Mouse (Mus musculus): ENCODE data around the gene Btg1. TPM values are rescaled to one million over a fixed set of nuclear protein-coding genes. Genes with fewer than 3 reads are reported as not detected.

Btg1 gene
- polyA plus RNA-seq, 1 experiment from 2014 or later, result 37.3 TPM

DNA sequence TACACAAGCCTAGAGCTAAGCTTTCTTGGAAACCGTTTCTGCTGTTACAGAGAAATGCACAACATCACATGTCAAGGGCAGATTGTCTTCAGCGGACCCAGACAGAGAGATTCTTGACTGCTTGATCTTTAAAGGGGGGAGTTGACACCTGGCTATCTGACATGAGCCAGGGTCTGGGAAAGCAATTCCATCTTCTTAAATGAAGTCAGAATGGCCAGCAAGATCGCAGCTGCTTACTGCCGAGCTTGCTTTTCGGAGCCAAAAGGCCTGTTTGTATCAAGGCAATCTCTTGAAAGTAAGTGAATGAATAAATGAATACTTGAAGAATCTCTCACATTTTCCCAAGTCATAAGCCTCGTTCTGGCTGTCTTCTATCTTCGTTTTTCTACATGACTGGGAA is 36.6 kb upstream of the Btg1 start:
- H3K27ac ChIP-seq (ENCODE audit: low read depth), result no peak overlapping the region
- no peak overlapping the region for H3K9ac ChIP-seq (replicated peaks)
- DNase-seq (no peak), ATAC-seq (no peak)
- no peak overlapping the region for H3K4me3 ChIP-seq (ENCODE audit: low read depth, low read length)
- 80% methylated on average over 7 of the region's 7 CpGs for WGBS (ENCODE audit: insufficient replicate concordance)
- H3K27me3 ChIP-seq (ENCODE audit: insufficient read depth, low read length), result no peaks in the 10 kb centered on the region
- TF ChIP-seq EP300 (IDR thresholded peaks at IDR 0.05; ENCODE audit: low read depth), result no peak
- TF ChIP-seq CTCF (IDR thresholded peaks at IDR 0.05; ENCODE audit: low read depth), result no peak
- H3K36me3 ChIP-seq (replicated peaks; ENCODE audit: insufficient read depth, low read length), result no peaks in the 10 kb centered on the region
- no peak overlapping the region for H3K4me2 ChIP-seq (ENCODE audit: low read depth, low read length)
- H3K4me1 ChIP-seq (ENCODE audit: insufficient read depth), result no peaks in the 10 kb centered on the region
- H3K9me3 ChIP-seq (ENCODE audit: low read length), result no peaks in the 10 kb centered on the region

DNA sequence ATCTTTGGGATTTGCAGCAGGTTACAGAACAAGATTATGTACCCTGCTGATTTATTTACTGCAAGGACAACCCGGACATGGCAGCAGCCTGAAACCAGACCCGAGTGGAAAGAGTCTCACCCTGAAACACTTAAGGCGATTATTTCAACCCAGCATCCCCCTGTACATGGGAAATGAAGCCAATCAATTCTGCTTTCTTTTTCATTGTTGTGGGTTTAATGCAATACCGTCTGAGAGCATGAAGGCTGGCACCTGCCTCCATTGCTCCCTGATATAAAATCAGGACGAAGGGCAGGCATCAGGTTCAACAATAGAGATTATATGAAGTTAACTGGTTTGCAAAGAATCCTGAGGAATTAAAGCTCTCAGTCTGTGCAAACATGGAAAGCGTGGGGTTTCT is 35.6 kb upstream of the Btg1 start:
- no peak for DNase-seq
- Histone ChIP-seq H3K4me2 (ENCODE audit: low read depth, low read length) (no peak overlapping the region), H3K9ac (replicated peaks) (no peak overlapping the region), H3K9me3 (ENCODE audit: low read length) (no peaks in the 10 kb centered on the region), H3K4me3 (ENCODE audit: low read depth, low read length) (no peak overlapping the region), H3K4me1 (ENCODE audit: insufficient read depth) (no peaks in the 10 kb centered on the region), H3K27me3 (ENCODE audit: insufficient read depth, low read length) (no peaks in the 10 kb centered on the region), H3K36me3 (replicated peaks; ENCODE audit: insufficient read depth, low read length) (no peaks in the 10 kb centered on the region), H3K27ac (ENCODE audit: low read depth) (no peak overlapping the region)
- no peak for ATAC-seq
- no peak for TF ChIP-seq EP300 (IDR thresholded peaks at IDR 0.05; ENCODE audit: low read depth)
- TF ChIP-seq CTCF (IDR thresholded peaks at IDR 0.05; ENCODE audit: low read depth), result no peak
- WGBS (ENCODE audit: insufficient replicate concordance), result 74% methylated on average over 6 of the region's 6 CpGs

DNA sequence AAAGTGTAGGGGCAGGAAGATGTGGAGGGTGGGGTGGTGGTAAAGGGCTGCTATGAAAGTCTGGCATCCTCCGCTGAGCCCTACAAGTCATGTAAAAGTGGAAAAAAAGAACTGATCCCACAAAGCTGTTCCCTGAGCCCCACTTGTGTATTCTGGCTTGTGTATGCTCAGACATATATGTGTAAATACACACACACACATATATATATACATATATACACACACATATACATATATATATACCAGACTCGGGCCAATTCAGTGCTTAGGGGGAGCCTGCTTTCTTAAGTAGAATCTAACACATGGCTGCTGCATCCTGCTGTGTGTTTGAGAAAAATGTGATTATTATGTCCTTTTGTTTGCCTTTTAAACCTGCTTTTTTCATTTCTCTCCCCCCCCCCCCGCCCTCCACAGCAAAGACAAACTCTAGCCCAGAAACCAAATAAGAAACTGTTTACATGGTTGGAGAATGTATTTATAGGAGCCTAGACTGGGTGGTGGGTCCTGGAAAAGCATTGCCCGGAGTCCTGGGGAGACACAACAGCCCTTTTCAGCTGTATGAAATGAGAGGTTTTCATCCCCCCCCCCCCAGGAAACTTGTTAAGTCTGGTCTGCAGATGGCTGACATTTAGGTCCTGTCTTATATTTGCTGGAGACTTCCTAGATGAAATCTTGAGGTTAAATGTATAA is 30.5 kb upstream of the Btg1 start:
- no peak overlapping the region for H3K9ac ChIP-seq (replicated peaks)
- WGBS (ENCODE audit: insufficient replicate concordance), result 78% methylated on average over 4 of the region's 4 CpGs
- no peak for ATAC-seq

DNA sequence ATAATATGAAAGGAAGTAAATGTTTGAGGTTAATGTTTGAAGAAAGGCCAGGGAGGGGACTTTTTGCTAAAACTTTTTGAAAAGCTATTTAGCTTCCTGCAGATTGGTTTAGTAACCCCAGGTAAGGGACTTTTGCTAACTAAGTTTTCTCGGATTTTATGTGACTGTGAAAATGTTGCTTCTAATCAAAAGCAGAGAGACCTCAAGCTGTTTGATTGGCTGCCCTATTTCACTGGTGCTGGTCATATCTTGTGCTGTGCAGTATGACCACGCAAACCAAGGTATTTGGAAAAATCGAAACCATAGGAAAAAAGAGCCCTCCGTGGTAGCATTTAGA is 30.0 kb upstream of the Btg1 start:
- 74% methylated on average over 4 of the region's 4 CpGs for WGBS (ENCODE audit: insufficient replicate concordance)
- H3K4me2 ChIP-seq (ENCODE audit: low read depth, low read length), result no peak overlapping the region
- no peaks in the 10 kb centered on the region for H3K9me3 ChIP-seq (ENCODE audit: low read length)
- H3K9ac ChIP-seq (replicated peaks), result no peak overlapping the region
- H3K36me3 ChIP-seq (replicated peaks; ENCODE audit: insufficient read depth, low read length), result no peaks in the 10 kb centered on the region
- DNase-seq (no peak), ATAC-seq (no peak)
- H3K27ac ChIP-seq (ENCODE audit: low read depth), result no peak overlapping the region
- H3K4me1 ChIP-seq (ENCODE audit: insufficient read depth), result no peaks in the 10 kb centered on the region
- no peaks in the 10 kb centered on the region for H3K27me3 ChIP-seq (ENCODE audit: insufficient read depth, low read length)
- TF ChIP-seq EP300 (IDR thresholded peaks at IDR 0.05; ENCODE audit: low read depth) (no peak), CTCF (IDR thresholded peaks at IDR 0.05; ENCODE audit: low read depth) (no peak)
- H3K4me3 ChIP-seq (ENCODE audit: low read depth, low read length), result no peak overlapping the region

More for the DNA sequence above, 30.5 kb upstream of the Btg1 start:
- H3K27me3 ChIP-seq (ENCODE audit: insufficient read depth, low read length), result no peaks in the 10 kb centered on the region
- DNase-seq, result no peak
- H3K4me3 ChIP-seq (ENCODE audit: low read depth, low read length), result no peak overlapping the region
- H3K4me2 ChIP-seq (ENCODE audit: low read depth, low read length), result no peak overlapping the region
- no peaks in the 10 kb centered on the region for H3K4me1 ChIP-seq (ENCODE audit: insufficient read depth)
- no peaks in the 10 kb centered on the region for H3K36me3 ChIP-seq (replicated peaks; ENCODE audit: insufficient read depth, low read length)
- H3K9me3 ChIP-seq (ENCODE audit: low read length), result no peaks in the 10 kb centered on the region
- H3K27ac ChIP-seq (ENCODE audit: low read depth), result no peak overlapping the region
- TF ChIP-seq CTCF (IDR thresholded peaks at IDR 0.05; ENCODE audit: low read depth), result no peak
- no peak for TF ChIP-seq EP300 (IDR thresholded peaks at IDR 0.05; ENCODE audit: low read depth)

DNA sequence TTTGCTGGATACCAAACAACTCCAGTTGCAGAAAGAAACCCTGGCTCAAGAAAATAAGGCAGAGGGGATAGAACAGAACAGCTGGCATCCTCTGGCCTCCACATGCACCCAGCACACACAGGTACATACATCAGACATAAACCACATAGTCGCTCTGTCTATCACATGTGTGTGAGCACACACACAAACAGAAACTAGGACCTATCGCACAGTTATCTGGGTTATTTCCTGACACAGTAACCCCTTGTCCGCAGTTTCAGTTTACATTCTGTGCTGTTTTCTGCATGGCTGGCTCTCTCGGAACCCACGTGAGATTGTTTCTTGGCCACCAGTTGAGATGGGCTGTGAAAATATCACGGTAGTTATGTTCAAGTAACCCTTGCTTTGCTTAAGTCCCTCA is 28.6 kb upstream of the Btg1 start:
- WGBS (ENCODE audit: insufficient replicate concordance), result 64% methylated on average over 6 of the region's 6 CpGs
- Histone ChIP-seq H3K4me1 (ENCODE audit: insufficient read depth) (no peaks in the 10 kb centered on the region), H3K9ac (replicated peaks) (no peak overlapping the region), H3K27me3 (ENCODE audit: insufficient read depth, low read length) (no peaks in the 10 kb centered on the region), H3K4me2 (ENCODE audit: low read depth, low read length) (no peak overlapping the region), H3K27ac (ENCODE audit: low read depth) (no peak overlapping the region), H3K9me3 (ENCODE audit: low read length) (no peaks in the 10 kb centered on the region), H3K4me3 (ENCODE audit: low read depth, low read length) (no peak overlapping the region), H3K36me3 (replicated peaks; ENCODE audit: insufficient read depth, low read length) (no peaks in the 10 kb centered on the region)
- TF ChIP-seq CTCF (IDR thresholded peaks at IDR 0.05; ENCODE audit: low read depth), result no peak
- TF ChIP-seq EP300 (IDR thresholded peaks at IDR 0.05; ENCODE audit: low read depth), result no peak
- DNase-seq (no peak), ATAC-seq (no peak)

DNA sequence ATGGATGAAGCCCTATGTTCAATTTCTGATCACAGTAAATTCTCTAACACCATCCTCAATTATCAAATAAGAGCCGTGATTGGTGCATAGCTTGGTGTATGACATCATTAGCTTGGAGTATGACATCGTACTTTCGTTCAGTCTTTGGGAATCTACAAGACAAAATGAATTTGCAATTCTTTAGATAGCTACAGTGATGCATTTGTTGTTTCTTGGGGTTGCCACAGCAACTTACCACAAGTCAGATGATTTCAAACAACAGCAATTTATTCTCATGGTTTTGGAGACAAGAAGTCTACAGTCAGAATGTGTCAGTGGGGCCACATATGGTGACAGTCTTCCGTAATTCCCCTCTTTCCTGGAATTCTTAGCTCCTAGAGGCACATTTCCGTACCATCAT is 27.0 kb upstream of the Btg1 start:
- H3K9me3 ChIP-seq (ENCODE audit: low read length), result no peaks in the 10 kb centered on the region
- no peak overlapping the region for H3K27ac ChIP-seq (ENCODE audit: low read depth)
- no peak overlapping the region for H3K4me3 ChIP-seq (ENCODE audit: low read depth, low read length)
- H3K27me3 ChIP-seq (ENCODE audit: insufficient read depth, low read length), result no peaks in the 10 kb centered on the region
- DNase-seq (no peak), ATAC-seq (no peak)
- no peaks in the 10 kb centered on the region for H3K4me1 ChIP-seq (ENCODE audit: insufficient read depth)
- no peak overlapping the region for H3K9ac ChIP-seq (replicated peaks)
- TF ChIP-seq CTCF (IDR thresholded peaks at IDR 0.05; ENCODE audit: low read depth) (no peak), EP300 (IDR thresholded peaks at IDR 0.05; ENCODE audit: low read depth) (no peak)
- H3K4me2 ChIP-seq (ENCODE audit: low read depth, low read length), result no peak overlapping the region
- no peaks in the 10 kb centered on the region for H3K36me3 ChIP-seq (replicated peaks; ENCODE audit: insufficient read depth, low read length)
- WGBS (ENCODE audit: insufficient replicate concordance), result 80% methylated on average over 5 of the region's 5 CpGs

DNA sequence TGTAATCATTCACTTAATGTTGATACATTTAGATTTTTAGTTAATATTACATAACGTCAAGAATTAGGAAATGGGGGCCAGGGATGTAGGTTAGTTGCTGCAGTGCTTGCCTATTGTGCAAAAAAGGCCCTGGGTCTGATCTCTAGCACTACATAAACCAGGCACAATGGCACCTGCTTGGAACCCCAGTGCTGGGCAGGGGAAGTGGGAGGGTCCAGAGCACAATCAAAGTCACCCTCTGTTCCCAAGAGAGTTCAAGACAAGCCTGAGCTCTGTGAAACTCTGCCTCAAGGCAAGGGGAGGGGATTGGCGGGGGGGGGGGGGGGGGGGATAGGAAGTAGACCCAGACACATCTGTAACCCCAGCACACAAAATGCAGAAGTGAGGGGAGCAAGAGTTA is 24.7 kb upstream of the Btg1 start:
- 45% methylated on average over 1 of the region's 2 CpGs for WGBS (ENCODE audit: insufficient replicate concordance)
- H3K9me3 ChIP-seq (ENCODE audit: low read length), result no peaks in the 10 kb centered on the region
- ATAC-seq, result peak; percentile 40; the same call in 1 of the 2 replicates
- H3K4me2 ChIP-seq (ENCODE audit: low read depth, low read length), result no peak overlapping the region
- TF ChIP-seq EP300 (IDR thresholded peaks at IDR 0.05; ENCODE audit: low read depth) (no peak), CTCF (IDR thresholded peaks at IDR 0.05; ENCODE audit: low read depth) (no peak)
- no peaks in the 10 kb centered on the region for H3K4me1 ChIP-seq (ENCODE audit: insufficient read depth)
- H3K27me3 ChIP-seq (ENCODE audit: insufficient read depth, low read length), result no peaks in the 10 kb centered on the region
- no peak overlapping the region for H3K27ac ChIP-seq (ENCODE audit: low read depth)
- no peaks in the 10 kb centered on the region for H3K36me3 ChIP-seq (replicated peaks; ENCODE audit: insufficient read depth, low read length)
- peak; percentile 20 for DNase-seq
- H3K9ac ChIP-seq (replicated peaks), result no peak overlapping the region
- H3K4me3 ChIP-seq (ENCODE audit: low read depth, low read length), result no peak overlapping the region

Measured in liver, postnatal 0 days (tissue).